Comparison of ENCODE assay signal across 8 mouse cellular contexts in the genomic region with DNA sequence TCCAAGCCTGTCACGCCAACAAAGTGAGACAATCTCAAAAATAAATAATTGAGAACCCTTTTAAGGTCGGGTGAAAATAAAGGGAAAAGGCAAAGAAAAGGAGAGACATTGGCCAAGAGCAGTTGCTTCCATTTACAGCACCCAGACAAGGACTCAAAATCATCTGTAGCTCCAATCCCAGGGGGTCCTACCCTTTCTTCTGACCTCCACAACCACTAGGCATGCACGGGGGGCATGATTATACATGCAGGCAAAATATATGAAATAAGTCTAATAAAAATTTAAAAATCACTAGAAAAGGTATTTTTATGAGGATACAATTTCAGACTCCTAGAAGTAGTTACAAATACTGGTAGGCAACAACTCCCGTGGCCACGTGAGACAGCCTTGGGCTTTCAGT. TPM values are rescaled to one million over a fixed set of nuclear protein-coding genes. Genes with fewer than 3 reads are reported as not detected.
DNase-seq lines count a peak whose midpoint lies in the region; ATAC-seq and TF ChIP-seq lines count a peak whose summit lies in the region.

No protein-coding gene starts in this region.

- H3K79me2 ChIP-seq in macrophage (ENCODE audit: inconsistent target): peaks cover 13% of the 10 kb centered on the region; the same call in 1 of the 2 replicates

- DNase-seq in heart, adult 9 months (ENCODE audit: low spot score in 2 of 2): no peak
- no peak for DNase-seq in G1E (ENCODE audit: low spot score)
- peak; percentile 1 for DNase-seq in forebrain, postnatal 0 days
- no peak for DNase-seq in urinary bladder, postnatal 4 days (ENCODE audit: low spot score in 2 of 2)
- DNase-seq in kidney, adult 8-10 months: no peak
- no peak for DNase-seq in cerebellum, postnatal 36 days

- H3K27me3 ChIP-seq in heart, embryonic 16.5 days (ENCODE audit: control insufficient read depth, insufficient read depth, low read length): no peaks in the 10 kb centered on the region
- H3K27me3 ChIP-seq in G1E (ENCODE audit: insufficient read depth, low read length): no peaks in the 10 kb centered on the region
- no peaks in the 10 kb centered on the region for H3K27me3 ChIP-seq in forebrain, postnatal 0 days (ENCODE audit: insufficient read depth, low read length)

- WGBS in heart, embryonic 16.5 days: 47% methylated on average over 5 of the region's 5 CpGs
- 51% methylated on average over 5 of the region's 5 CpGs for WGBS in forebrain, postnatal 0 days
- 64% methylated on average over 5 of the region's 5 CpGs for WGBS in macrophage (ENCODE audit: missing documents)

- TF ChIP-seq CTCF in G1E (IDR thresholded peaks at IDR 0.05; ENCODE audit: low read depth, low read length): no peak
- no peak for TF ChIP-seq CTCF in forebrain, postnatal 0 days (IDR thresholded peaks at IDR 0.05; ENCODE audit: low read depth)

- ATAC-seq in heart, embryonic 16.5 days (replicated peaks; ENCODE audit: extremely low read depth, insufficient read depth, low FRiP score): no peak
- no peak for ATAC-seq in G1E (ENCODE audit: extremely low read depth, insufficient number of reproducible peaks, low FRiP score, poor library complexity, severe bottlenecking)
- ATAC-seq in forebrain, postnatal 0 days: peak; percentile 6; the same call in 1 of the 2 replicates

- peak overlapping the region; percentile 84 for H3K4me2 ChIP-seq in heart, embryonic 16.5 days (ENCODE audit: low read depth, low read length)
- peak overlapping the region; percentile 78 for H3K4me2 ChIP-seq in forebrain, postnatal 0 days (ENCODE audit: low read depth)

- H3K4me1 ChIP-seq in heart, embryonic 16.5 days (ENCODE audit: control insufficient read depth, insufficient read depth, low read length): peaks cover 6% of the 10 kb centered on the region
- peaks cover 12% of the 10 kb centered on the region for H3K4me1 ChIP-seq in G1E (ENCODE audit: insufficient read depth, low read depth, low read length)
- H3K4me1 ChIP-seq in forebrain, postnatal 0 days (ENCODE audit: insufficient read depth): peaks cover 4% of the 10 kb centered on the region; the same call in 1 of the 2 replicates

- H3K9me3 ChIP-seq in heart, embryonic 16.5 days (replicated peaks; ENCODE audit: control insufficient read depth, low read length): no peaks in the 10 kb centered on the region
- no peaks in the 10 kb centered on the region for H3K9me3 ChIP-seq in G1E (replicated peaks)
- H3K9me3 ChIP-seq in forebrain, postnatal 0 days (ENCODE audit: low read length): no peaks in the 10 kb centered on the region

- peak overlapping the region; percentile 35; the same call in 1 of the 2 replicates for H3K27ac ChIP-seq in heart, embryonic 16.5 days (ENCODE audit: low read length)
- H3K27ac ChIP-seq in forebrain, postnatal 0 days (ENCODE audit: low read depth, low read length): peak overlapping the region; percentile 66
- H3K27ac ChIP-seq in macrophage: no peak overlapping the region

- peak overlapping the region; percentile 78 for H3K4me3 ChIP-seq in heart, embryonic 16.5 days (ENCODE audit: low read length)
- H3K4me3 ChIP-seq in G1E (ENCODE audit: low read depth, low read length): peak overlapping the region; percentile 79
- peak overlapping the region; percentile 59 for H3K4me3 ChIP-seq in forebrain, postnatal 0 days (ENCODE audit: low read depth, low read length)
- H3K4me3 ChIP-seq in macrophage (ENCODE audit: inconsistent target): peak overlapping the region; percentile 82

- no peaks in the 10 kb centered on the region for H3K36me3 ChIP-seq in heart, embryonic 16.5 days (ENCODE audit: control insufficient read depth, insufficient read depth)
- H3K36me3 ChIP-seq in G1E (replicated peaks) (peaks cover 13% of the 10 kb centered on the region), macrophage (ENCODE audit: inconsistent target) (no peaks in the 10 kb centered on the region)
- no peaks in the 10 kb centered on the region for H3K36me3 ChIP-seq in forebrain, postnatal 0 days (ENCODE audit: insufficient read depth)

- H3K9ac ChIP-seq in heart, embryonic 16.5 days (ENCODE audit: low read length): peak overlapping the region; percentile 77
- H3K9ac ChIP-seq in forebrain, postnatal 0 days: peak overlapping the region; percentile 72

RNA-seq across cellular contexts. Expression of a gene that starts 0.4 kb away (rescaled TPM):
- polyA plus RNA-seq in heart, embryonic 16.5 days (2015; fragmentation: Nextera tagmentation; extraction: Ambion mirVana): 6.9 and 7.3 TPM in 2 replicates
- total RNA-seq in G1E (2014; fragmentation: Nextera tagmentation): 67.5 and 72.1 TPM in 2 replicates
- 29.7 and 33.7 TPM in 2 replicates for total RNA-seq in G1E (2017)
- 0.99 and 1.5 TPM in 2 replicates for polyA plus RNA-seq in G1E (2012)
- total RNA-seq in forebrain, postnatal 0 days (2014; rRNA removed): 23.2 and 26.5 TPM in 2 replicates
- polyA plus RNA-seq in forebrain, postnatal 0 days (2015; fragmentation: Nextera tagmentation; extraction: Ambion mirVana): 6.8 and 10.5 TPM in 2 replicates
- 10 to 100 TPM in 18 of 26 experiments, 1 to 10 TPM in 8; 2.6 to 28.3 (median 11.8) TPM for total RNA-seq in macrophage (2018; cell fraction: chromatin; rRNA removed)
- total RNA-seq in macrophage (2018; cell fraction: cytosol; rRNA removed): 1 to 10 TPM; 2.1 to 9.9 (median 7.4) TPM
- total RNA-seq in macrophage (2018; cell fraction: nucleus; rRNA removed): 10 to 100 TPM in 11 of 26 experiments, 1 to 10 TPM in 15; 2.8 to 22.9 (median 8.3) TPM
- polyA plus RNA-seq in macrophage (2018): 5.8 to 7.9 TPM (median 6.3 TPM) in 3 replicates

RNA-seq across cellular contexts. Expression of a gene that starts 25.2 kb away (rescaled TPM):
- polyA plus RNA-seq in heart, embryonic 16.5 days (2015; fragmentation: Nextera tagmentation; extraction: Ambion mirVana): not detected in 2 replicates
- total RNA-seq in G1E (2014; fragmentation: Nextera tagmentation) (7.1 and 10.1 TPM in 2 replicates), G1E (2017) (10.0 and 10.2 TPM in 2 replicates)
- polyA plus RNA-seq in G1E (2012) (0.34 TPM in 2 replicates), macrophage (2018) (not detected in 3 replicates)
- total RNA-seq in forebrain, postnatal 0 days (2014; rRNA removed): not detected in 2 replicates
- polyA plus RNA-seq in forebrain, postnatal 0 days (2015; fragmentation: Nextera tagmentation; extraction: Ambion mirVana): not detected in 2 replicates
- total RNA-seq in macrophage (2018; cell fraction: chromatin; rRNA removed): not detected
- not detected for total RNA-seq in macrophage (2018; cell fraction: cytosol; rRNA removed)
- not detected for total RNA-seq in macrophage (2018; cell fraction: nucleus; rRNA removed)

RNA-seq across cellular contexts. Expression of a gene that starts 34.4 kb away (rescaled TPM):
- 5.9 and 6.4 TPM in 2 replicates for polyA plus RNA-seq in heart, embryonic 16.5 days (2015; fragmentation: Nextera tagmentation; extraction: Ambion mirVana)
- total RNA-seq in G1E (2014; fragmentation: Nextera tagmentation) (16.1 and 24.7 TPM in 2 replicates), G1E (2017) (11.9 and 14.3 TPM in 2 replicates)
- polyA plus RNA-seq in G1E (2012) (0.12 and 0.24 TPM in 2 replicates), macrophage (2018) (5.4 to 6.9 TPM (median 6.1 TPM) in 3 replicates)
- total RNA-seq in forebrain, postnatal 0 days (2014; rRNA removed): 37.1 and 44.0 TPM in 2 replicates
- polyA plus RNA-seq in forebrain, postnatal 0 days (2015; fragmentation: Nextera tagmentation; extraction: Ambion mirVana): 14.9 and 17.5 TPM in 2 replicates
- total RNA-seq in macrophage (2018; cell fraction: chromatin; rRNA removed): 10 to 100 TPM in 22 of 26 experiments, 1 to 10 TPM in 4; 5.2 to 41.6 (median 28.3) TPM
- total RNA-seq in macrophage (2018; cell fraction: cytosol; rRNA removed): 1 to 10 TPM; 1.7 to 9.9 (median 5.9) TPM
- 10 to 100 TPM in 21 of 26 experiments, 1 to 10 TPM in 5; 7.5 to 43.3 (median 20.0) TPM for total RNA-seq in macrophage (2018; cell fraction: nucleus; rRNA removed)
